Mouse (Mus musculus) midbrain, embryonic 11.5 days (tissue): ENCODE measurements around the gene Fhit. TPM values are rescaled to one million over a fixed set of nuclear protein-coding genes. Genes with fewer than 3 reads are reported as not detected.

Experiments used
- ATAC-seq: fragments of 200-750 bp; cut with Nextera tagmentation; 2 replicates; pipeline ENCODE4 v1.8.0; 2017; ENCODE audit warnings: moderate TSS enrichment, moderate library complexity; ENCODE audit not compliant: low FRiP score
- DNase-seq: peaks from one replicate; pipeline ENCODE4 v3.0.0; 2015; ENCODE audit warnings: low spot score; ENCODE audit errors: missing footprints
- H3K27ac ChIP-seq: fragments of 300-500 bp; sonication (generic); 2 replicates; pipeline ENCODE4 v1.5.1; 2014; ENCODE audit warnings: low read depth, low read length
- H3K27me3 ChIP-seq: fragments of 300-500 bp; sonication (generic); 2 replicates; pipeline ENCODE4 v1.6.1; 2014; ENCODE audit warnings: mild to moderate bottlenecking, low read length, moderate library complexity, mixed read lengths; ENCODE audit not compliant: control insufficient read depth, insufficient read depth
- H3K36me3 ChIP-seq: fragments of 300-500 bp; sonication (generic); 2 replicates; pipeline ENCODE4 v1.6.1; 2014; ENCODE audit warnings: mild to moderate bottlenecking, low read length, moderate library complexity, mixed read lengths; ENCODE audit not compliant: control insufficient read depth, insufficient read depth
- H3K4me1 ChIP-seq: fragments of 300-500 bp; sonication (generic); 2 replicates; pipeline ENCODE4 v1.6.1; 2014; ENCODE audit warnings: low read length; ENCODE audit not compliant: control insufficient read depth, insufficient read depth
- H3K4me2 ChIP-seq: fragments of 300-500 bp; sonication (generic); 2 replicates; pipeline ENCODE4 v1.6.1; 2014; ENCODE audit warnings: mild to moderate bottlenecking, moderate library complexity
- H3K4me3 ChIP-seq: fragments of 300-500 bp; sonication (generic); 2 replicates; pipeline ENCODE4 v1.5.1; 2014; ENCODE audit warnings: low read depth, low read length
- H3K9ac ChIP-seq: fragments of 300-500 bp; sonication (generic); 2 replicates; pipeline ENCODE4 v1.6.1; 2014; ENCODE audit warnings: low read length
- H3K9me3 ChIP-seq: fragments of 300-500 bp; sonication (generic); 2 replicates; pipeline ENCODE4 v1.6.1; 2016; ENCODE audit warnings: low read length; ENCODE audit not compliant: control insufficient read depth
- WGBS: fragments of 180-500 bp; shearing (Covaris S2); extraction: QIAGEN DNeasy Blood & Tissue Kit; methylation state at CpG from one replicate; pipeline ENCODE4 v1.1.7; 2014; 5-methylcytosine and 5-hydroxymethylcytosine counted together
- polyA plus RNA-seq: library from polyadenylated mRNA; unstranded; fragments of >200 nt; fragmentation: Nextera tagmentation; extraction: Ambion mirVana; gene quantifications from 2 replicates; pipeline ENCODE4 v1.2.1, GENCODE M21; 2014

Fhit gene
- polyA plus RNA-seq, 1 experiment from 2014 or later: 4.6 TPM

DNA sequence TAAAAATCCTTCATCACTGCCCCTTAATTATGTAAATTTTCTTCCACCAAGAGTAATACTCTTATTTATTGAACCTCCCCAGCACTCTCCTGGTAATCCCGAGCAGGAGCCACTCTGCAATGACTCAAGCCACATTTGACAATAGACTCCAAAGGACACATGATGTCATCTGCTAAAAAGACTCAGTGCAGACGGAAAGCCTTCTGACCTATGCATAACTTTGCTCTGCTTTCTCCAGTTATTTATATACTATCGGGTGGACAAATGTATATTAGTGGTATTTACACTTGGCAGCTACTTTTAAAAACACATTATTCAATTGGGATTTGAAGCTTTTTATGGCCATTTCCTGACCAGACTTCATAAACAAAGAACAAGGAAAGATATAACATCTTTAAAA lies 304.2 kb downstream of the Fhit start:
- ATAC-seq (no peak), DNase-seq (no peak)
- Histone ChIP-seq H3K27ac (no peak overlapping the region), H3K4me3 (no peak overlapping the region), H3K9me3 (no peaks in the 10 kb centered on the region), H3K9ac (no peak overlapping the region), H3K27me3 (no peaks in the 10 kb centered on the region), H3K4me1 (no peaks in the 10 kb centered on the region), H3K36me3 (no peaks in the 10 kb centered on the region), H3K4me2 (no peak overlapping the region)
- WGBS: 75% methylated on average over 3 of the region's 3 CpGs

DNA sequence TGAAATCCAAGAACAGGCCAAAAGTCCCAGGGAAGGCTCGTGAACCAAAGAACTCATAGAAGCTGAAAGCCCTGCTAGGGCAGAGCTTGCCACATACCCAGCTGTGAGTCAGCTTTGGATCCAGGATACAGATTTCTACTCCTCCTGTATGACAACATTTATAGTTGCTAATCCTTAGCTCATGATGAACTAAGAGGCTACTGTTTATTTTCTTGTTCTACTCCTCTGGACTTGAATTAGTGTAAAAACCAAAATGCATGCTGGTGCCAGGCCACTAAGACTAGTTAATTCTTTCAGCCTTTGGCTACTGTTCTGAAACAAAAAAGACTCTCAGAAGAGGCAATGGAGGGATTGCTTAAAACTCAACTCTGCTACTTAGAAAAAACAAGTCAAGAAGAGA lies 309.9 kb downstream of the Fhit start:
- Histone ChIP-seq H3K9ac (no peak overlapping the region), H3K4me1 (no peaks in the 10 kb centered on the region), H3K27me3 (no peaks in the 10 kb centered on the region), H3K27ac (no peak overlapping the region), H3K36me3 (no peaks in the 10 kb centered on the region), H3K9me3 (no peaks in the 10 kb centered on the region), H3K4me3 (no peak overlapping the region), H3K4me2 (no peak overlapping the region)
- DNase-seq (no peak), ATAC-seq (no peak)
- 92% methylated on average over 1 of the region's 1 CpGs for WGBS

GRCm38 (mm10) chr14:10836001-10836400 lies 325.8 kb downstream of the Fhit start:
- Histone ChIP-seq H3K9me3 (no peaks in the 10 kb centered on the region), H3K4me3 (no peak overlapping the region), H3K4me1 (no peaks in the 10 kb centered on the region), H3K27ac (no peak overlapping the region), H3K36me3 (no peaks in the 10 kb centered on the region), H3K27me3 (no peaks in the 10 kb centered on the region), H3K4me2 (no peak overlapping the region), H3K9ac (no peak overlapping the region)
- no peak for DNase-seq
- no peak for ATAC-seq
- 84% methylated on average over 1 of the region's 1 CpGs for WGBS

DNA sequence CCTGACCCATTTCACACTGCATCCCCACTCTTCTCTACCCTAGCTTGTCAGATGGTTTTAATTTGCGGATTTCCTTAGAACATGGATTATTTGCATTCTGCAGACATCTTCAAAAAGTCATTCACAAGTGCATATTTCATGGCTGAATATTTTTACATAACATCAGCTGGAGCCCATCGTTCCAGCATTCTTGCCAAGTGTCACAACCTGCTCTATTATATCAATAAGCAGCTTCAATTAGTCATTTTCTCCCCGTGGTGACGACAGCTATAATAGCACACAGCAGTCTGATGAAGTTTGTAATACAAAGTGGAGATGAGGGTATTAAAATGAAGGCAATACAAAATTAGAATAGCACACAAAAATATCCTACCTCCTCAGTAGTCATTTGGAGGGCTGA lies 337.0 kb downstream of the Fhit start:
- no peak for ATAC-seq
- H3K9ac ChIP-seq: no peak overlapping the region
- H3K36me3 ChIP-seq: no peaks in the 10 kb centered on the region
- H3K4me2 ChIP-seq: no peak overlapping the region
- 83% methylated on average over 4 of the region's 4 CpGs for WGBS
- no peak overlapping the region for H3K27ac ChIP-seq
- no peak for DNase-seq
- no peaks in the 10 kb centered on the region for H3K4me1 ChIP-seq
- H3K9me3 ChIP-seq: no peaks in the 10 kb centered on the region
- H3K4me3 ChIP-seq: no peak overlapping the region
- H3K27me3 ChIP-seq: no peaks in the 10 kb centered on the region

DNA sequence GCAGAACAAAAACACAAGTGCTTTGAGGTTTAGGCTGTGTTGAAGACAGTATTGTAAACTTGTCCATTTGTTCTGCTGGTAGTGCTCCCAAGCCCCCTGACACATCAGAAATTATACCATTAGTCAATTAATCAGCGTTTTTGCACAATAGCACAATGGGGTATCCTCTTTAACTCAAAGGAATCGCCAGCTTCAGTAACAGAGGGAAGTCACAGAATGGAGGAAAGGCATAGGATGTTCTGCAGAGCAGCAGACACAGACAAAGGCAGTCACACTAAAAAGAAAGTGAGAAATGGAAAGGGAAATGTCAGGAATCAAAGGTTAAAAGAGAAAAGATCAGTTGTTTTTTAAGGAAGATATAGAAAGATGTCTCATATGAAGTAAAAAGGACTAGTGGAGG lies 348.3 kb downstream of the Fhit start:
- DNase-seq (no peak), ATAC-seq (no peak)
- no peaks in the 10 kb centered on the region for H3K4me1 ChIP-seq
- H3K36me3 ChIP-seq: no peaks in the 10 kb centered on the region
- WGBS: 5% methylated on average over 2 of the region's 2 CpGs
- no peak overlapping the region for H3K27ac ChIP-seq
- H3K27me3 ChIP-seq: no peaks in the 10 kb centered on the region
- no peak overlapping the region for H3K4me2 ChIP-seq
- H3K4me3 ChIP-seq: no peak overlapping the region
- H3K9ac ChIP-seq: no peak overlapping the region
- H3K9me3 ChIP-seq: no peaks in the 10 kb centered on the region

DNA sequence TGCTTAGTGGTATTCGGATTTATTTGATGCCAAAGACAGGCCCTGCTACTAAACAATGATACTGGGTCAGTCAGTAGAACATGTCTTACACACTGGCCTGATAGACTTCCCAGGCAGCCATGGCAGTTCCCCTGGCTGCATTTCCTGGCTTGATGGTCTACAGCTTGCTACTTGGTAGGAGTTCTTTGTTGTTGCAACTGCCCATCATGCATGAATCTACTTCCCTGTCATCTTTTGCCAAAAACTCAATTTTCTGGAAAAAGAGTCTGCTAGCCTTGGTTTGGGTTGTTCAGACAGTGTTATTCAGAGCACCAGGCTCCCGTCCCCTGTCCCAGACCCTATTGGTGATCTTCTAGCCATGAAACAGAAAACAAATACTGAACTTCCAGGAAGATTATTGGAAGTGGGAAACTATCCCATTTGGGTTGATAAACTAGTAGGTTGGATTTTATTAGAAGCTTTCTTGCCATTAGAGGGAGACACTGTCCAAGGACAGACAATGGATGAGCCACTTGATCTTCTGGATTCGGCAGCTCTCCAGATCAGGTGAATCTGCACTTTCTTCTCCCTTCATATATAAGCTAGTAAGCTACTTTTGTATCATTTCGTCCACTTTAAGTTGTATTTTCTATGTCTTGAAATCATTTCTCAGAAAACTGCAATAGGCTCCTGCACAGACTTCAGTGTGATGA lies 363.2 kb downstream of the Fhit start:
- Histone ChIP-seq H3K27ac (no peak overlapping the region), H3K9me3 (no peaks in the 10 kb centered on the region), H3K27me3 (no peaks in the 10 kb centered on the region), H3K9ac (no peak overlapping the region), H3K4me1 (no peaks in the 10 kb centered on the region), H3K36me3 (no peaks in the 10 kb centered on the region), H3K4me3 (no peak overlapping the region), H3K4me2 (no peak overlapping the region)
- 82% methylated on average over 4 of the region's 4 CpGs for WGBS
- ATAC-seq (no peak), DNase-seq (no peak)

DNA sequence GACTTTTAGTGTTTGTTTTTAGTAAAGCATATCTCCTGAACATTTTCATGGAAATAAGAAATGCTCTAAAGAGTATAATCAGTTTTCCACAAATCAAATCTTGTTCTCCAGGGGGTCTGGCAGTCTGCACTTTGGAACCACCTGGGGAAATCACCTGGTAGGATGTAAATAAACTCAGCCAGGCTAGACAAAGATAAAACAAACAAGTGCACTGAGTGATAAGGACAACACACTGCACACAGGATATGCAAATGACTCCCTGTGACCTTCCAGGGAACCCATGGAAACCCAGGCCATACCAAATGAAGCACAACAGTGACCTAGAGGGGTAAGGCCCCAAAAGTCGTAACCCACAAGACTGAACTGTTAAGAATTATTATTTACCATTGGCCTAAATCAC lies 364.2 kb downstream of the Fhit start:
- no peak for DNase-seq
- H3K4me3 ChIP-seq: no peak overlapping the region
- H3K36me3 ChIP-seq: no peaks in the 10 kb centered on the region
- H3K4me1 ChIP-seq: no peaks in the 10 kb centered on the region
- H3K27me3 ChIP-seq: no peaks in the 10 kb centered on the region
- H3K27ac ChIP-seq: no peak overlapping the region
- no peak overlapping the region for H3K9ac ChIP-seq
- no peak overlapping the region for H3K4me2 ChIP-seq
- 88% methylated on average over 1 of the region's 1 CpGs for WGBS
- H3K9me3 ChIP-seq: no peaks in the 10 kb centered on the region
- no peak for ATAC-seq

DNA sequence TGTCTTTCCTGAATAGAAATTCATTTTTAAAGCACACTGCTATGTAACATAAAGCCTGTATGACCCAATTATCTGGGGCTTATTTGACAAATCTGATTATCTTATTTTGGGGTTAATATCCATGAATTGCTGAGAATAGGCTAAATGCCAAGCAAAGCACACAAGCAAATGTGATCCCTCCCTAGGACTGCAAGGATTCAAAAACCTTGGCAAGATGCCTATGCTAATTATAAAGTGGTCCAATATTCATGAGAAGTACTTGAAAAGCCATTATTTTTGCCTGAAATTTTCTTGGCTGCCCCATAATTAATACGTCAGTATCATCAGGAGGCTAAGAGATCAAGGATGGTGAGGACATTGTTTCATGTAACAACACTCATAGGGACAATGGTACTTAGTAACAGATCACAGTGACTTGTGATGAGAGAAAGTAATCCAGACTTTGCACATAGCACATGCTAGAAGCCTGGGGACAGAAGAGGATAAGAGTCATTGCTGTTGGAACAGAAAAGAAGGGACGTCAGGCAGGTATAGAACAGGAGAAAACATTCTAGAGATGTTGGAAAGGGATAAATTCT lies 366.2 kb downstream of the Fhit start:
- no peaks in the 10 kb centered on the region for H3K27me3 ChIP-seq
- no peaks in the 10 kb centered on the region for H3K4me1 ChIP-seq
- ATAC-seq (no peak), DNase-seq (no peak)
- no peak overlapping the region for H3K9ac ChIP-seq
- H3K4me2 ChIP-seq: no peak overlapping the region
- no peak overlapping the region for H3K27ac ChIP-seq
- H3K36me3 ChIP-seq: no peaks in the 10 kb centered on the region
- no peaks in the 10 kb centered on the region for H3K9me3 ChIP-seq
- WGBS: 67% methylated on average over 2 of the region's 2 CpGs
- no peak overlapping the region for H3K4me3 ChIP-seq

DNA sequence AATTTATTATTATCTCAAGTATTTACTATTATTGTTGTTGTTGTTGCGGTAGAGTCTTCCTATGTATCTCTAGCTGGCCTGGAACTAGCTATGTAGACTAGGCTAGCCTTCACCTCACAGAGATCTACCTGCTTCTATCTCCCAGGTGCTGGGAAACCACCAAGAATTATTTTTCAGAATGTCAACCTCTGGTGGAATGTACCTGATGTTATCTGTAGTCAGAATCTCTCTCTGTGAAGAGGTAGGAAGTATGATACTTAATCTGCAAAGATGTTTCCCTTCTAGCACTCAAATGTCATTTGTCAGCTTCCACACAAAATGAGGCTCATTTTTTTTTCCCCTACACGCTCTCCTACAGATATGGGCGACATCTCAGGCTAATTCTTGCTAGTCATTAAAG lies 377.9 kb downstream of the Fhit start:
- no peaks in the 10 kb centered on the region for H3K36me3 ChIP-seq
- no peak overlapping the region for H3K9ac ChIP-seq
- no peak overlapping the region for H3K27ac ChIP-seq
- H3K27me3 ChIP-seq: no peaks in the 10 kb centered on the region
- no peaks in the 10 kb centered on the region for H3K9me3 ChIP-seq
- peaks cover 4% of the 10 kb centered on the region; the same call in 1 of the 2 replicates for H3K4me1 ChIP-seq
- H3K4me2 ChIP-seq: no peak overlapping the region
- no peak for ATAC-seq
- no peak for DNase-seq
- H3K4me3 ChIP-seq: no peak overlapping the region
- 100% methylated on average over 3 of the region's 3 CpGs for WGBS
